Mouse (Mus musculus): ENCODE data around the gene Palm3. TPM values are rescaled to one million over a fixed set of nuclear protein-coding genes. Genes with fewer than 3 reads are reported as not detected.
A peak's percentile ranks its signal among the peaks of the same experiment; 100 is the strongest.
"Not testable (repeated sequence)": the region's sequence is repeated elsewhere in the genome, so short reads cannot be mapped to it uniquely, and the experiment has no call there.

The Palm3 gene
- polyA plus RNA-seq (2012; rRNA removed) = 0.21 and 0.24 TPM in 2 replicates

DNA sequence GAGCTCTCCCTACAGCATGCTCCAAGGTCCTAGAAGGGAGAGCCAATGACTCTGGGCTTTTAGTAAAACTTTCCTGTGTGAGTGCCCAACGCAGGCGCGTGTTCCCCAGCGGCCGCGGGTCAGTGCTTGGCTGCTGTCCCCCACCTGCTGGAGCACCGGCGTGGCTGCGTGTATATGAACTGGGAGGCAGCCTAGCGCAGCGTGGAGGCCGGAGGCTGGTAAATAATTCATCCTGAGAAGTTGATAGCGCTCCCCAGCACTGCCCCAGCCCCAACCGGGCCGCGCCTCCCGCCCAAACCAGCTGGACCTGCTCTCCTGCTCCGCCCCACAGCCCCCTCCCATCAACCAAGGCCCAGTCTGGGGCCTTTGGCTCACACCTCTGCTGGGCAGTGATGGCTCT is at the start of gene Palm3:
Palm3 (plus strand) TSS at position 376 of the 400 bp plus-strand sequence.
- DNase-seq (ENCODE audit: low spot score) = no peak

- no peak for DNase-seq (ENCODE audit: low spot score)
Observed at GRCm38 (mm10) chr8:83971661-83972060, 49.6 kb upstream of the Palm3 start.

DNA sequence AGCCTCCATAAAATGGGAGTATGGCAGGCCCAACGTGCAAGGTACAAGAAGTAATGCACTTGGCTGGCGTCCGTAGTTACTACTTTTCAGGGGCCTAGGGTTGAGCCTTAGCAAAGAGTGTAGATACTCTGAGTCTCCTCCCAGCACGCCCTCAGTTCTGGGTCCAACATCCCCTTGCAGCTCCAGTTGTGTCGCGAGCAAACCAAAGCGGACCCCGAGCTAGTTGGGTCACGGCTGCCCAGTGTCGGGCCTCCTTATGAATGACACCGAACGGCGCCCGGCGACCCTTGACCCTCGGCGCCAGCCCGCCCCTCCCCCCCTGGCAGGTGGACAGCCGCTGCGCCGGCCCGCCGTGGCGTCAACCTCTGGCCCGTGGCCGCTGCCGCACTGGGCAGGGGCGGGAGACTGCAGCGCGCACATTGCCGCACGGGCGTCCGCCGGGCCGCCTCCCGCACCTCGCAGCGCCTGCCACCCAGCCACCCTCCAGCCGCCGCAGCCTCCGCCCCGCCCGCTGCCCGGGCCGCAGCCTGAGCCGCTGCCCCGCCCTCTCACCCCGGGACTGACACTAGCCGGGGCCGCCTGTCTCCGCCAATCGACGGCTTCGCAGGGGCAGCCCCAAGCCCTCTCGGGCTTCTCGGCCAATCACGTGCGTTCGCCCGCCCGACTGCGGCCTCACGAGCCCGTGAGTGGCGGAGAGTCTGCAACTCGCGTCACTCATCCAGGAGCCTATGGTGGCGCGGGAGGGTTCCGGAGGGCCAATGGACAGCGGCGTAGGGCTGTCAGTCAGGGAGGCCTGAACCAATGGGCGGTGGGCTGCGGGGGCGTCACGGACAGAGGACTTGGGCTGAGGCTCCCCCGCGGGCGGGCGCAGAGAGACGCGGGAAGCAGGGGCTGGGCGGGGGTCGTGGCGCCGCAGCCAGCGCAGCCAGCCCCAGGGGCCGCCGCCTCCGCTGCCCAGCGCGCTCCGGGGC is 48.8 kb upstream of the Palm3 start, which contains the start of gene Prkaca:
Prkaca (plus strand) TSS at position 844 of the 971 bp plus-strand sequence.
- DNase-seq (ENCODE audit: low spot score) = peak; percentile 96

- DNase-seq (ENCODE audit: low spot score) = no peak
Observed at GRCm38 (mm10) chr8:83973161-83974031, 47.9 kb upstream of the Palm3 start.

GRCm38 (mm10) chr8:83974521-83974920 is 46.8 kb upstream of the Palm3 start:
- DNase-seq (ENCODE audit: low spot score) = no peak

DNA sequence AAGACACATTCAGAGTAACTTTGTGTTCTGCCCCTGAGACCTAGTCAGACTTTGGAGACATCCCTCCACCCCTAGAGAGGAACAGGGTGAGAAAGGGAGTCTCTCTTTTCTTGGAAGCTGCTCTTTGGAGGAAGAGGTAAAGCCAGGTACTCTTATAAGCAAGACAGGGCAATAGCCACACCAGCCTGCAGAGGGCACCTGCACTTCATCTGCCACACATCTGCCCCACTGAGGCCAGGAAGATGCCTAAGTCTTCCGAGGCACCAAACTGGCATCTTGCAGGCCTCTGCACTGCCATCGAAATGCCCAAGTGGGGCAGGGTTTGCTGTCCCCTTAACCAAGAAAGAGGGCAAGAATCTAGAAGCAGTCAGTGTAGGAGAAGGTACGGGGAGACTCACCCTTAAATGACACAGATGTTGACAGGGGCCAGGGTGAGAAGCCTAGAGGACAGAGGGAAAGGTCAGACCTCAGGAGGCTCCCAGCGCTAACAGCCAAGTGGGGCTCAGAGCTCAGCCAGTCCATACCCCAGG is 45.1 kb upstream of the Palm3 start:
- no peak for DNase-seq (ENCODE audit: low spot score)

- DNase-seq (ENCODE audit: low spot score) = no peak
Observed at GRCm38 (mm10) chr8:83976779-83977350, 44.4 kb upstream of the Palm3 start.

- DNase-seq (ENCODE audit: low spot score) = no peak
Observed at GRCm38 (mm10) chr8:83977646-83978045, 43.6 kb upstream of the Palm3 start.

DNA sequence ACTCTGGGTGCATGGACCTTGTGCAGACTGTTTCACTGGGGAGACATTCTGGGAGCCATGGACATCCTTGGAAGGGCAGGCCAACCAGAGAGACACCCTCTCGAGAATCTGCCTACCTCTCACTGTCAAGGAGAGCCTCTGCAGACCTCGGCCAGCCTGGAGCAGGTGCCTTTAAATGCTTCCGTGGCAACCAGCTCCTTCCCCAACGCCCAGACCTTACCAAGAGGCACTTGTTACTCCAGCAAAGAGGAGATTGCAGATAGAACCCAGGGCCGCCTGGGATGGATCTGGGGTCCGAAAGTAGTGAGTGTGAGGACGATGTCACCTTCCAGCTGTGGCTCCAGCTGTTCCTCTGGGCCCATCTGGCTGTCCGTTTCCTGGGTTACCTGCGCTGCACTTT is 43.1 kb upstream of the Palm3 start:
- no peak for DNase-seq (ENCODE audit: low spot score)

GRCm38 (mm10) chr8:83980250-83980649 is 41.0 kb upstream of the Palm3 start:
- no peak for DNase-seq (ENCODE audit: low spot score)

GRCm38 (mm10) chr8:83980845-83981244 is 40.4 kb upstream of the Palm3 start:
- no peak for DNase-seq (ENCODE audit: low spot score)

GRCm38 (mm10) chr8:83981533-83981932 is 39.7 kb upstream of the Palm3 start:
- no peak for DNase-seq (ENCODE audit: low spot score)

- no peak for DNase-seq (ENCODE audit: low spot score)
Observed at GRCm38 (mm10) chr8:83982449-83982848, 38.8 kb upstream of the Palm3 start.

DNA sequence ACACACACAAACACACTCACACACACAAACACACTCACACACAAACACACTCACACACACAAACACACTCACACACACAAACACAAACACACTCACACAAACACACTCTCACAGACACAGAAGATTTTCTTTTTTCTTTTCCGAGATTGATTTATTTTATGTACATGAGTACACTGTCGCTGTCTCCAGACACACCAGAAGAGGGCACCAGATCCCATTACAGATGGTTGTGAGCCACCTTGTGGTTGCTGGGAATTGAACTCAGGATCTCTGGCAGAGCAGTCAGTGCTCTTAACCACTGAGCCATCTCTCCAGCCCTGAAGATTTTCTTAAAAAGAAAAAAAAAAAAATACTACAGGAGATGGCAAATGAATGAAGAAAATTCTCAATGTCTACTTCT is 38.0 kb upstream of the Palm3 start:
- DNase-seq (ENCODE audit: low spot score) = not testable (repeated sequence)

GRCm38 (mm10) chr8:83989243-83989642 is 32.0 kb upstream of the Palm3 start:
- DNase-seq (ENCODE audit: low spot score) = no peak

- DNase-seq (ENCODE audit: low spot score) = no peak
Observed at GRCm38 (mm10) chr8:83990170-83990569, 31.1 kb upstream of the Palm3 start.

- no peak for DNase-seq (ENCODE audit: low spot score)
Observed at GRCm38 (mm10) chr8:83992488-83992887, 28.8 kb upstream of the Palm3 start.

DNA sequence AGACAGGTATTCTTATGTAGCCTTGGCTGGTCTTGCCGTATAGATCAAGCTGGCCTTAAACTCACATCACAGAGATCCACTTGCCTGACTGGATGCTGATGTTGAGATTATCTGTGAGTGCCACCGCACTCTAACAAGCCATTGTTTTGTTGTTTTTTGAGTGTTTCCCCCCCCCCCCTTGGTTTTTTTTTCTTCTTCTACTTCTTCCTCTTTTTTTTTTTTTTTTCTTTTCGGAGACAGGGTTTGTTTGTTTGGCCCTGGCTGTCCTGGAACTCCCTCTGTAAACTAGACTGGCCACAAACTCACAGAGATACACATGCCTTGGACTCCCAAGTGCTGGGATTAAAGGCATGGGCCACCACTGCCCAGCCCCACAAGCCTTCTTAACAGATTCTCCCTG is 27.2 kb upstream of the Palm3 start:
- no peak for DNase-seq (ENCODE audit: low spot score)

GRCm38 (mm10) chr8:83995973-83996372 is 25.3 kb upstream of the Palm3 start:
- no peak for DNase-seq (ENCODE audit: low spot score)

- DNase-seq (ENCODE audit: low spot score) = peak; percentile 93
Observed at GRCm38 (mm10) chr8:83996567-83997505, 24.4 kb upstream of the Palm3 start.
